Mouse (Mus musculus) thymus, adult 2 months (tissue): ENCODE measurements at regions not wholly inside any gene's neighbourhood (a gene's known extent, or its start where the extent isn't known, plus 50 kb on each side); places are given as distances from the start of the nearest gene placed in this dataset.

Experiments
- DNase-seq: peaks from one replicate; pipeline ENCODE4 v3.0.0; 2021
- H3K27ac ChIP-seq: fragments of 200-500 bp; 2 replicates; pipeline ENCODE4 v1.5.1; 2012; ENCODE audit warnings: low read length, control low read depth; ENCODE audit not compliant: control insufficient read depth, insufficient read depth
- H3K27me3 ChIP-seq: fragments of 200-500 bp; 2 replicates; pipeline ENCODE4 v1.6.1; 2012; ENCODE audit warnings: mild to moderate bottlenecking, low read length, moderate library complexity, mixed read lengths; ENCODE audit not compliant: control insufficient read depth, insufficient read depth
- H3K36me3 ChIP-seq: fragments of 200-500 bp; 2 replicates; pipeline ENCODE4 v1.6.1; 2012; ENCODE audit warnings: mild to moderate bottlenecking, low read length, moderate library complexity; ENCODE audit not compliant: control insufficient read depth, insufficient read depth
- H3K4me1 ChIP-seq: fragments of 200-500 bp; replicated peaks from 2 replicates; pipeline ENCODE4 v1.6.1; 2012; ENCODE audit warnings: low read length; ENCODE audit not compliant: control insufficient read depth, insufficient read depth
- H3K4me3 ChIP-seq: fragments of 200-500 bp; 2 replicates; pipeline ENCODE4 v1.5.1; 2012; ENCODE audit warnings: mild to moderate bottlenecking, low read length, control low read depth, moderate library complexity; ENCODE audit not compliant: control insufficient read depth, insufficient read depth
- CTCF ChIP-seq: fragments of 200-500 bp; IDR thresholded peaks from 2 replicates; pipeline ENCODE4 v1.5.1; 2012; ENCODE audit warnings: mild to moderate bottlenecking, control low read depth, low read length, moderate library complexity, borderline replicate concordance; ENCODE audit not compliant: control insufficient read depth, poor library complexity, insufficient read depth; ENCODE audit errors: extremely low read depth
- POLR2A ChIP-seq: fragments of 200-500 bp; IDR thresholded peaks from 2 replicates; pipeline ENCODE4 v1.6.1; 2012; ENCODE audit warnings: mild to moderate bottlenecking, low read length, control low read depth, moderate library complexity; ENCODE audit not compliant: control insufficient read depth, poor library complexity, insufficient read depth; ENCODE audit errors: extremely low read depth
- WGBS: fragments of 180-500 bp; shearing (Covaris S2); methylation state at CpG from one replicate; pipeline ENCODE4 v1.1.7; 2018; 5-methylcytosine and 5-hydroxymethylcytosine counted together

DNA sequence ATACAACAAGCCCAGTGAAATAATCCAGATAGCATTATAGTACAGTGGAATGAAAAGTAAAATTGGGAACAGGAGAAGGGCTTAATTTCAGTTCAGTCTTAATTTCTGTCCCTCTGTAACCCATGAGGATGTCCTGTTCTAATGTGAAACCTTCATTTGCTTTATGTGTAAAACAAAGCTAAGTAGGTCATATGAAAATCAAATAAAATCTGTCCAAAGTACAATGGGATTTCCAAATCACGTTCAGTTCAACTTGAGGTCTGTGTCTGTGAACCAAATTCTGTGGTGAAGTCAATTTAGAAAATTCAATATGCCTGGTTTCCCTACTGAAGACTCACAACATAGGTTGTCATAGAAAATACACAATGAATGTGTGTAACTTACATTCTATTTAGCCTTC is 74.4 kb upstream of the Dab2 start:
- Histone ChIP-seq H3K4me1 (no peaks in the 10 kb centered on the region), H3K4me3 (no peak overlapping the region), H3K27ac (no peak overlapping the region), H3K36me3 (no peaks in the 10 kb centered on the region), H3K27me3 (no peaks in the 10 kb centered on the region)
- TF ChIP-seq POLR2A (no peak), CTCF (no peak)
- no peak for DNase-seq
- 93% methylated on average over 1 of the region's 1 CpGs for WGBS

DNA sequence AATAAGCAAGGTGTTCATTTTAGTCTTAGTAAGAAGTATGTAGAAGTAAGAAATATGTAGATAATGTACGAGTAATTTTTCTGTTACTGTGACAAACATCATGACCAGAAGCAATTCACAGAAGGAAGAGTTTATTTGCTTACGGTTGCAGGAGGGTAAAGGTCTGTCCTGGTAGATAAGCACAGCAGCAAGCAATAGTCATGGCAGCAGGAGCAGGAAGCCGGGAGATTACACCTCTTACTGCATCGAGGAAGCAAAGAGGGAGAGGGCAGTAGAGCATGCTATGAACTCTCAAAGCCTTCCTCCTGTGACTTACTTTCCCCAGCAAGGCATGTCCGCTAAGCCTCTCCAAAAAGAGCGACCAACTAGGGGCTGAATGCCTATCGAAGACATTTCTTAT is 69.0 kb upstream of the Dab2 start:
- DNase-seq, result no peak
- Histone ChIP-seq H3K4me1 (no peaks in the 10 kb centered on the region), H3K27ac (no peak overlapping the region), H3K36me3 (no peaks in the 10 kb centered on the region), H3K27me3 (no peaks in the 10 kb centered on the region), H3K4me3 (no peak overlapping the region)
- 85% methylated on average over 7 of the region's 7 CpGs for WGBS
- no peak for TF ChIP-seq CTCF
- TF ChIP-seq POLR2A, result no peak

DNA sequence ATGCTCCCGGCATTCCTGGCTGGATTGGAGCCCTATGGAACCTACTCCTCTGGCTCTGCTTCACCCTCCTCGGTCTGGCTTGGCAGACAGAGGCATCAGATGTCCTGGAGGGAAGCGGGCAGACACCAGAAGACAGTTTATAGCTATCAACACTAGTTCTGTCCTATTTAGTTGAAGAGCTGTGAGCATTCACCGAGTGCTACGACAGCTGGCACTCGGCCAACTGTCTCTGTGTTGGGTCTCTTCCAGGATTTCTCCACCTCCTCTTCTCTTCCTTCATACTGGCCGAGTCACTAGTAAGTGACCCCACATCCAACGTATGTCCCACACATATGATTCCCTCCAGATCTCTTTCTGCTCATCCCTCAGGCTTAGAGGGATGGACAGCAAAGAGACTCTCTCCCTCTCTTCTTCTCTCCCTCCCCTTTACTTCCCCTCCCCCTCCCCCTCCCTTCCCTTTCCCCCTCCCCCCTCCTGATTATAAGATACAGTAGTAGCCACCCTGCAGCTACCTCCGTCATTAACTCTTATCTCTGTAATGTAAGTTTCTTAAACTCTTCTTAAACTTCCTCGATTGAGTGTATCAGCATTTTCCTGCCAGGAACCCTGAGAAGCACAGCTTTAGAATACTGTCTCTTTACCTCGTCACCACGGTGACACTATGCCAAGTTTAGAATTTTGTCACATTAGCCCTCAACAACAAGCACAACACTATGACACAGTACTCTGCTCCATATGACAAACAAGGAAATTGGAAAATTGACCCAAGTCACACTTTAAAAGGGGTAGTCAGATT is 68.1 kb upstream of the Dab2 start:
- no peaks in the 10 kb centered on the region for H3K4me1 ChIP-seq
- 74% methylated on average over 12 of the region's 12 CpGs for WGBS
- H3K27me3 ChIP-seq, result no peaks in the 10 kb centered on the region
- TF ChIP-seq POLR2A, result no peak
- TF ChIP-seq CTCF, result no peak
- no peak overlapping the region for H3K27ac ChIP-seq
- no peak for DNase-seq
- no peak overlapping the region for H3K4me3 ChIP-seq
- no peaks in the 10 kb centered on the region for H3K36me3 ChIP-seq

DNA sequence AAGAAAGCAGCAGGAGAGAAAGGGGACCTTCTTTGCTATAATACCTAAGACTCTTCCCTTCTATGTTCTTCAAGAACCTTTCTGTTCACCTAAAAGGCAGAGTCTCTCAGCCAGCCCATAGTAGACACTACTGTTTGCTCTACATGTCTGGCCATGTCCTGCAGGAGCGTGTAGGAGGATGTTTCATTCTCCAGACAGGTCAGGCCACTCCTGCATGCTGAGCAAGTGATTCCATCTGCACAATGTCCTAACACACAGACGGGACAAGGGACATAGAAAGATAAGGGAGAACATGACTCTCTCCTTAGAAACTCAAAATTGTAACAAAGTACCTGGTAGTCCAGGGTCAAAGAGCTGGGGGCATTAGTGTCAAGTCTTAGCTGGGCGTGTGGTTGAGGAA is 66.0 kb upstream of the Dab2 start:
- Histone ChIP-seq H3K27me3 (no peaks in the 10 kb centered on the region), H3K4me3 (no peak overlapping the region), H3K4me1 (no peaks in the 10 kb centered on the region), H3K27ac (no peak overlapping the region), H3K36me3 (no peaks in the 10 kb centered on the region)
- DNase-seq, result no peak
- 83% methylated on average over 3 of the region's 3 CpGs for WGBS
- TF ChIP-seq CTCF (no peak), POLR2A (no peak)

- no peak for TF ChIP-seq CTCF
- TF ChIP-seq POLR2A, result no peak
- WGBS, result 92% methylated on average over 8 of the region's 8 CpGs
- Histone ChIP-seq H3K27ac (no peak overlapping the region), H3K4me3 (no peak overlapping the region), H3K4me1 (no peaks in the 10 kb centered on the region), H3K27me3 (no peaks in the 10 kb centered on the region), H3K36me3 (no peaks in the 10 kb centered on the region)
- no peak for DNase-seq
Observed at GRCm38 (mm10) chr15:6236583-6236982, 63.0 kb upstream of the Dab2 start.

DNA sequence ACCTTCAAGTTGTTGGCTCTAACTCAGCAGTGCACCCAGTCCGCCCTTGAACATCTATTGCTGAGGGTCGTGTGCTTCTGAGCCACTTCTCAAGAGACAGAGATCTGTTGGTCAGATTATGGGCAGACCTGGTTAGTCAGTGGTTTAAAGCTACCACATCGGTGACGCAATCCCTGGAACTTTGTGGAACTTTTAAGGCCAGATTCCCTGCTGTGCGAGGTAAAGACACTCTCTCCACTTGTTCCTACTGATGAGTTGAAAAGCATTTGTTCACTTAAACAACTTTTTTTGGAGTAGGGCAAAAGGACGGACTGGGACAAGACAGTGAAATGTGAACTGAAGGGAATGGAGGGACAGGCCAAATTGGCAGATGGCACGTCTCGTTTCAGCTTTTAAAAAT is 61.9 kb upstream of the Dab2 start:
- Histone ChIP-seq H3K4me3 (no peak overlapping the region), H3K27ac (no peak overlapping the region), H3K36me3 (no peaks in the 10 kb centered on the region), H3K4me1 (no peaks in the 10 kb centered on the region), H3K27me3 (no peaks in the 10 kb centered on the region)
- TF ChIP-seq CTCF, result no peak
- TF ChIP-seq POLR2A, result no peak
- 69% methylated on average over 8 of the region's 8 CpGs for WGBS
- no peak for DNase-seq
